Mouse (Mus musculus) G1E (cell line): ENCODE results near the gene Hnrnpl. TPM values are rescaled to one million over a fixed set of nuclear protein-coding genes. Genes with fewer than 3 reads are reported as not detected.

Source experiments
- ATAC-seq: 2 replicates; pipeline ENCODE4 v1.8.0; 2016; ENCODE audit warnings: mild to moderate bottlenecking; ENCODE audit not compliant: insufficient number of reproducible peaks, poor library complexity, low FRiP score, severe bottlenecking; ENCODE audit errors: extremely low read depth
- DNase-seq: peaks from one replicate; pipeline ENCODE4 v3.0.0; 2012; ENCODE audit warnings: low spot score
- H3K27me3 ChIP-seq: 2 replicates; pipeline ENCODE4 v1.6.1; 2012; ENCODE audit warnings: mild to moderate bottlenecking, low read length, inconsistent platforms; ENCODE audit not compliant: insufficient read depth
- H3K36me3 ChIP-seq: replicated peaks from 2 replicates; pipeline ENCODE3; 2012; ENCODE audit warnings: mild to moderate bottlenecking, inconsistent platforms
- H3K4me1 ChIP-seq: 2 replicates; pipeline ENCODE4 v1.6.1; 2012; ENCODE audit warnings: low read depth, low read length, inconsistent platforms, mixed read lengths; ENCODE audit not compliant: insufficient read depth
- H3K4me3 ChIP-seq: 2 replicates; pipeline ENCODE4 v1.5.1; 2012; ENCODE audit warnings: low read depth, mild to moderate bottlenecking, inconsistent platforms, low read length, moderate library complexity, mixed read lengths
- H3K9me3 ChIP-seq: replicated peaks from 2 replicates; pipeline ENCODE4 v1.6.1; 2012; ENCODE audit warnings: inconsistent platforms
- CTCF ChIP-seq: IDR thresholded peaks from 2 replicates; pipeline ENCODE4 v1.5.1; 2012; ENCODE audit warnings: low read depth, low read length, inconsistent platforms, mixed read lengths
- GATA1 ChIP-seq: IDR thresholded peaks from 2 replicates; pipeline ENCODE4 v1.6.1; 2012; ENCODE audit warnings: borderline replicate concordance, low read length, inconsistent platforms, mixed read lengths
- GATA2 ChIP-seq: IDR thresholded peaks from 2 replicates; pipeline ENCODE4 v1.6.1; 2012; ENCODE audit warnings: low read depth, low read length, inconsistent platforms, borderline replicate concordance
- POLR2AphosphoS5 ChIP-seq: IDR thresholded peaks from 2 replicates; pipeline ENCODE4 v1.6.1; 2012; ENCODE audit warnings: low read depth, low read length, inconsistent platforms; ENCODE audit not compliant: insufficient replicate concordance
- TAL1 ChIP-seq: conservative IDR thresholded peaks from 2 replicates; pipeline ENCODE4 v1.6.1; 2012; ENCODE audit warnings: low read depth, low read length, inconsistent platforms, mixed read lengths
- polyA plus RNA-seq: library from polyadenylated mRNA; stranded (reverse); fragments of >175 nt; gene quantifications from 2 replicates; pipeline ENCODE4 v1.2.3, GENCODE M21; 2012
- total RNA-seq, 2 experiments: library from RNA; stranded (forward) in 1 of 2; stranded (reverse) in 1 of 2; fragments of 200-1000 nt in 1 of 2; fragments of >200 nt in 1 of 2; fragmentation: Nextera tagmentation in 1 of 2; gene quantifications; 2 replicates each; pipeline ENCODE4 v1.2.3; 2014 to 2017

The Hnrnpl gene
- total and polyA plus RNA-seq, 3 experiments: 279 to 470 (median 430) TPM

DNA sequence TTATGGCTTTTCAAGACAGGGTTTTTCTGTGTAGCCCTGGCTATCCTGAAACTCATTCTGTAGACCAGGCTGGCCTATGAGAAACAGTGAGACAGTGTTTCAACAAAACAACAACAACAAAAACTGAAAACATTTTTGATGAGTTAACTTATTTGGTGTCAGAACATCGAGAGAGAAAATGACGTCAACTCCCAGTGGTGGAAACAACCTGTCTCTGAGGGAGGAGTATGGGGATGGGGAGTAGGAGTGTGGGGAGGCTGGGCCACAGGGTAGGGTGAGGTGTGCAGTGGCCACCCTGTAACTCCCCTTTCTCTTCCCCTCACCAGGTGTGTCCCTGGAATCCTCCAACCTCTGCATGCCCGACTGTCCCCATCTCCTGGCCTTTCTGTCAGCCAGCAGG, 13.8 kb upstream of the Hnrnpl start:
- no peaks in the 10 kb centered on the region for H3K9me3 ChIP-seq
- H3K27me3 ChIP-seq: peaks cover 18% of the 10 kb centered on the region; the same call in 1 of the 2 replicates
- ATAC-seq: no peak
- no peak for DNase-seq
- no peak for TF ChIP-seq CTCF
- TF ChIP-seq GATA1: no peak
- no peak for TF ChIP-seq POLR2AphosphoS5
- no peak for TF ChIP-seq GATA2
- no peak overlapping the region for H3K4me3 ChIP-seq
- H3K4me1 ChIP-seq: peaks cover 38% of the 10 kb centered on the region
- H3K36me3 ChIP-seq: no peaks in the 10 kb centered on the region

DNA sequence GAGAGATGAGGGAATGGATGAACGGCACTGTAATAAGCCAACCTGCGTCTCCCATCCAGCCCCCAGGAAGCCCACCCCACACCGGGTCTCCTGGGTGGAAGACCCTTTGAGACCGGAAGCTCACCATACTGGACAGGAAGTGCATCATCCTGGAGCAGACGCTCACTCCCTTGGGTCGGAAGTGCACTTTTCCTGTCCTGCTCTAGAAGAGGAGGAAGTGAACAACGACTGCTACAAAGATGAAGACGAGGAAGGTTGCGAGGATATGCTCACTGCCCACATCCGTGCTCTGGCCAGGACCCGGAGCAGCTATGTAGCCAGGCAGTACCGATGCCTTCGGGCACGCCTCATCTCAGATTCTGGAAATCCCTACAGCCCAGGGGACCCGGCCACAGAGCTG, 12.5 kb upstream of the Hnrnpl start:
- Histone ChIP-seq H3K4me3 (peak overlapping the region; percentile 10; the same call in 1 of the 2 replicates), H3K27me3 (peaks cover 18% of the 10 kb centered on the region; the same call in 1 of the 2 replicates), H3K9me3 (no peaks in the 10 kb centered on the region), H3K36me3 (no peaks in the 10 kb centered on the region), H3K4me1 (peaks cover 38% of the 10 kb centered on the region)
- ATAC-seq: no peak
- no peak for DNase-seq
- TF ChIP-seq GATA2: no peak
- no peak for TF ChIP-seq TAL1
- TF ChIP-seq CTCF: no peak
- TF ChIP-seq GATA1: no peak
- no peak for TF ChIP-seq POLR2AphosphoS5

GRCm38 (mm10) chr7:28796562-28796975, 11.8 kb upstream of the Hnrnpl start:
- peaks cover 38% of the 10 kb centered on the region for H3K4me1 ChIP-seq
- peak; percentile 50 for DNase-seq
- no peak for ATAC-seq
- H3K36me3 ChIP-seq: no peaks in the 10 kb centered on the region
- H3K27me3 ChIP-seq: peaks cover 18% of the 10 kb centered on the region; the same call in 1 of the 2 replicates
- no peaks in the 10 kb centered on the region for H3K9me3 ChIP-seq
- no peak for TF ChIP-seq GATA2
- TF ChIP-seq GATA1: no peak
- peak; percentile 98 for TF ChIP-seq CTCF
- H3K4me3 ChIP-seq: peak overlapping the region; percentile 37; the same call in 1 of the 2 replicates

DNA sequence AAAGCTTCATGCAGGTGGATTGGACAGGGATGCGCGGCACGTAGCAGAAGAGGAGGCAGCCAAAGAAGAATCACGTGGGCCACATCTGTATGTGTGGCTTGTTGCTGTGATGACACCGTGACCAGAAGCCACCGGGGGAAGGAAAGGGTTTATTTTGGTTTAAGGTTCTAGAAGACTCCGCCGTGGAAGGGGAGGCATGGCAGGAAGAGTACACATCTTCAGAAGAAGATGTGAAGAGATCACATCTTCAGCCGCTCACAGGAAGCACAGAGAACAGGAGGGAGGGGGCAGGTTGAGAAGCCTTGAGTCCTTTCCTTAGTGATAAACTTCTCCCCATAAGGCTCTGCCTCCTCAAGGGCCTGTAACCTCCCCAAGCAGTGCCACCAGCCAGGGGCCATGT, 8.3 kb upstream of the Hnrnpl start:
- H3K27me3 ChIP-seq: peaks cover 7% of the 10 kb centered on the region; the same call in 1 of the 2 replicates
- TF ChIP-seq POLR2AphosphoS5: no peak
- no peak for TF ChIP-seq TAL1
- no peak for TF ChIP-seq GATA1
- no peak for TF ChIP-seq GATA2
- TF ChIP-seq CTCF: no peak
- H3K36me3 ChIP-seq: no peaks in the 10 kb centered on the region
- H3K9me3 ChIP-seq: no peaks in the 10 kb centered on the region
- peaks cover 40% of the 10 kb centered on the region for H3K4me1 ChIP-seq
- DNase-seq (no peak), ATAC-seq (no peak)
- no peak overlapping the region for H3K4me3 ChIP-seq

DNA sequence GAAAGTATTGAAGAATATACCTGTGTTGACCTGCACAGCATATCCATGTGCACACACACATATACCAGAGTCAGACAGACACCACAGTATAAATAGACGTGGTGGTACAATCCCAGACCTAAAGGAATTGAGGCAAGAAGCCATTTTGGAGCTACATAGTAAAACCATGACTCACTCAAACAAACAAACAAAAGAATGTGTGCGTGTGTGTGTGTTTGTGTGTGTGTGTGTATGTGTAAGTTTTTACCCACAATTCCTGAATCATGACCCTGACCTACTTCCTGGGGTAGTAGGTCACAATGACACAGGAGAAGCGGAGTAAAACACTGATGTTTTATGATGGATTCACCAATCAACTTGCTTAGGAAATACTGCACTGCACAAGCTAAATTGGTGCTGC, 6.9 kb upstream of the Hnrnpl start:
- ATAC-seq (no peak), DNase-seq (no peak)
- H3K9me3 ChIP-seq: no peaks in the 10 kb centered on the region
- H3K4me3 ChIP-seq: no peak overlapping the region
- peaks cover 29% of the 10 kb centered on the region for H3K4me1 ChIP-seq
- H3K27me3 ChIP-seq: no peaks in the 10 kb centered on the region
- no peaks in the 10 kb centered on the region for H3K36me3 ChIP-seq
- no peak for TF ChIP-seq POLR2AphosphoS5

DNA sequence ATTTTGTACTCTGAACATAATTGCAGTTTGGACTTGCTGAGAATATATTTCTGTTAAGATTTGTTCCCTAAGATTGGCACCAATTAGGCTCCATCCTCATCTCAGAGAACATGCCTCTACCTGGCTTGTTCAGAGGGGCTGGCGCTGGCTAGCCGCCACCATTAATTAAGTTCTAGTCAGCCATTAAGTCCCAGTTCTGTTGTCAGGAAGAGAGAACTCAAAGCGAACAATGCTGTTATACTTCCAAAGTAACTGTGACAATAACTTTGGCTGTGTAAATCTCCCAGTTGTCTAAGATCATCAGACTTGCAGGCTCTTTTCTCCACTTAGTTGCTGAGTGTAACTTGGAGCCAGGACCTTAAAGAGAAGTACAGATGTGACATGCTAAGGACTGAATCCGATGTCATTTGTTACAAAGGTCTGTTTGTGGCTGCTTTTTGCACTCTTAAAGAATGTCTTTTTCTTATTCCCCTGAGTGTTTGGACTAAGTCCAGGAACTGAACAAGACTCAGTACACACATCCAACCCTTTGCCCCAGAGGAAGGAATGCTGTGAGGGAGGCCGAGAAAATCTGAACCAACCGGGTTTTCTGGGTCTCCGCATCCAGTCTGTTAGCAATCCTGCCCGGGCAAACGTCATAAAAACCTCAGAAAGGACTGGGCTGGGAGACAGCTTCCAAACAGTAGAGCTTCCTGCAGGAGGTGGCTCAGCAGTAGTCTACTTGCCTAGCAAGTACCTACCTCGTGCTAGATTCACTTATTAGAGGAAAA, 6.3 kb upstream of the Hnrnpl start:
- no peak for DNase-seq
- no peak for ATAC-seq
- Histone ChIP-seq H3K27me3 (no peaks in the 10 kb centered on the region), H3K36me3 (no peaks in the 10 kb centered on the region), H3K9me3 (no peaks in the 10 kb centered on the region), H3K4me3 (no peak overlapping the region), H3K4me1 (peaks cover 27% of the 10 kb centered on the region)
- TF ChIP-seq GATA2: no peak
- no peak for TF ChIP-seq CTCF
- no peak for TF ChIP-seq POLR2AphosphoS5
- TF ChIP-seq GATA1: no peak
- no peak for TF ChIP-seq TAL1

GRCm38 (mm10) chr7:28802846-28803588, 5.3 kb upstream of the Hnrnpl start:
- Histone ChIP-seq H3K9me3 (no peaks in the 10 kb centered on the region), H3K27me3 (no peaks in the 10 kb centered on the region), H3K4me3 (no peak overlapping the region), H3K4me1 (peaks cover 29% of the 10 kb centered on the region), H3K36me3 (no peaks in the 10 kb centered on the region)
- DNase-seq (no peak), ATAC-seq (no peak)
- TF ChIP-seq POLR2AphosphoS5 (no peak), CTCF (no peak), GATA2 (no peak), TAL1 (no peak), GATA1 (no peak)
